Mouse (Mus musculus) stomach, embryonic 14.5 days (tissue): Measurements from ENCODE around the gene Pex11b. TPM values are rescaled to one million over a fixed set of nuclear protein-coding genes. Genes with fewer than 3 reads are reported as not detected.

Experiments
- ATAC-seq: fragments of 200-750 bp; cut with Nextera tagmentation; 2 replicates; pipeline ENCODE4 v1.8.0; 2017; ENCODE audit warnings: low read depth, moderate TSS enrichment; ENCODE audit not compliant: insufficient number of reproducible peaks, insufficient read depth, low FRiP score
- H3K27ac ChIP-seq: fragments of 300-500 bp; sonication (generic); 2 replicates; pipeline ENCODE4 v1.5.1; 2014; ENCODE audit warnings: mild to moderate bottlenecking, low read length, moderate library complexity, mixed read lengths
- H3K27me3 ChIP-seq: fragments of 300-500 bp; sonication (generic); 2 replicates; pipeline ENCODE4 v1.6.1; 2014; ENCODE audit warnings: low read length, control low read depth, mixed read lengths; ENCODE audit not compliant: control insufficient read depth, insufficient read depth
- H3K36me3 ChIP-seq: fragments of 300-500 bp; sonication (generic); 2 replicates; pipeline ENCODE4 v1.6.1; 2014; ENCODE audit warnings: mild to moderate bottlenecking, control low read depth, low read length, moderate library complexity, mixed read lengths; ENCODE audit not compliant: control insufficient read depth, insufficient read depth
- H3K4me1 ChIP-seq: fragments of 300-500 bp; sonication (generic); 2 replicates; pipeline ENCODE4 v1.6.1; 2014; ENCODE audit warnings: low read length, control low read depth, mixed read lengths; ENCODE audit not compliant: control insufficient read depth, insufficient read depth
- H3K4me2 ChIP-seq: fragments of 300-500 bp; sonication (generic); replicated peaks from 2 replicates; pipeline ENCODE4 v1.6.1; 2014; ENCODE audit warnings: low read depth, low read length, control low read depth
- H3K4me3 ChIP-seq: fragments of 300-500 bp; sonication (generic); 2 replicates; pipeline ENCODE4 v1.5.1; 2014; ENCODE audit warnings: low read depth, low read length, control low read depth
- H3K9ac ChIP-seq: fragments of 300-500 bp; sonication (generic); replicated peaks from 2 replicates; pipeline ENCODE4 v1.6.1; 2014; ENCODE audit warnings: low read depth, mild to moderate bottlenecking, control low read depth, low read length, moderate library complexity, mixed read lengths
- H3K9me3 ChIP-seq: fragments of 300-500 bp; sonication (generic); 2 replicates; pipeline ENCODE4 v1.6.1; 2016; ENCODE audit warnings: low read depth, low read length, control low read depth; ENCODE audit not compliant: control insufficient read depth
- WGBS: fragments of 180-500 bp; shearing (Covaris S2); extraction: QIAGEN DNeasy Blood & Tissue Kit; methylation state at CpG from one replicate; pipeline ENCODE4 v1.1.7; 2014; 5-methylcytosine and 5-hydroxymethylcytosine counted together
- polyA plus RNA-seq: library from polyadenylated mRNA; unstranded; fragments of >200 nt; fragmentation: Nextera tagmentation; extraction: Ambion mirVana; gene quantifications from 2 replicates; pipeline ENCODE4 v1.2.1, GENCODE M21; 2014

The Pex11b gene
- polyA plus RNA-seq, 1 experiment from 2014 or later = 45.4 TPM

DNA sequence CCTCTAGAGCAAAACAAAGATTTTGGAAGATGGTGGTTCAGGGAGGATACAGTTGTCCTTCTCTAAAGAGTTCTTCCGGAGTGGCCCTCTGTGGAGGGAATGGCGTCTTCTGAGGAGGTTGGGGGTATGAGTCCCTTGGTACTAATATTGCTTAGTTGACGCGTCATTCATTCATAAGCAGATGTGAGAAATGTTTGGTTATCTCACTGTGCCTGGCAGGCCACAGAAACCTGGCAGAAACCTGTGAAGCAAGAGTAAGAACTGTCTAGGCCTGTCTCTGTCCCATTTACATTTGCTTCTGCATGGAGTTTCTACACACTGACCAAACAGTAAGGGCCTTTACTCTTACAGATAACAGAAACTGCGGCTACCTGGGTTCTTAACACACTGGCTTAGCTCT, 36.3 kb downstream of the Pex11b start:
- Histone ChIP-seq H3K27me3 (no peaks in the 10 kb centered on the region), H3K4me1 (peaks cover 9% of the 10 kb centered on the region; the same call in 1 of the 2 replicates), H3K4me3 (no peak overlapping the region), H3K9ac (no peak overlapping the region), H3K4me2 (no peak overlapping the region), H3K27ac (no peak overlapping the region), H3K36me3 (no peaks in the 10 kb centered on the region), H3K9me3 (no peaks in the 10 kb centered on the region)
- WGBS = 89% methylated on average over 5 of the region's 5 CpGs
- ATAC-seq = no peak

DNA sequence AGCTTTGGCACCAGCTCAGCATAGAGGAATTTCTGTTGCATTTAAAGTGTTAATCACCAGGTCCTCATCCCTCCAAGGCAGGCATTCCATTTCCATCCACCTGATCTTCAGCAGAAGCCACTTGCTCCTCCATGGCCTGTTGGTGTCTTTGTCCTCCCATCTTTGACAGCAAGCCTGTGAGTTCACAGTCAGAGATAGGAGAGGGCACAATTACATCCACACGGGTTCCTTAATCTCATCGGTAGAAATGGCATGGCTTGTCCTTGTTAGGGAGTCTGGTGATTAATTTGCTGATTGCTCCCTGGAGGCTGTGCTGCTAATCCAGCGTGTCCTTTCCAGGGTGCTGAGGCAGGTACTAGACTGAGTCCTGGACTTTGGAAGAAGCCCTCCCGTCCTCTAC, 38.3 kb downstream of the Pex11b start:
- ATAC-seq = no peak
- H3K4me1 ChIP-seq = peaks cover 9% of the 10 kb centered on the region; the same call in 1 of the 2 replicates
- H3K27ac ChIP-seq = no peak overlapping the region
- WGBS = 68% methylated on average over 4 of the region's 4 CpGs
- H3K4me2 ChIP-seq = no peak overlapping the region
- no peak overlapping the region for H3K9ac ChIP-seq
- H3K4me3 ChIP-seq = no peak overlapping the region
- no peaks in the 10 kb centered on the region for H3K27me3 ChIP-seq
- no peaks in the 10 kb centered on the region for H3K9me3 ChIP-seq
- H3K36me3 ChIP-seq = no peaks in the 10 kb centered on the region

DNA sequence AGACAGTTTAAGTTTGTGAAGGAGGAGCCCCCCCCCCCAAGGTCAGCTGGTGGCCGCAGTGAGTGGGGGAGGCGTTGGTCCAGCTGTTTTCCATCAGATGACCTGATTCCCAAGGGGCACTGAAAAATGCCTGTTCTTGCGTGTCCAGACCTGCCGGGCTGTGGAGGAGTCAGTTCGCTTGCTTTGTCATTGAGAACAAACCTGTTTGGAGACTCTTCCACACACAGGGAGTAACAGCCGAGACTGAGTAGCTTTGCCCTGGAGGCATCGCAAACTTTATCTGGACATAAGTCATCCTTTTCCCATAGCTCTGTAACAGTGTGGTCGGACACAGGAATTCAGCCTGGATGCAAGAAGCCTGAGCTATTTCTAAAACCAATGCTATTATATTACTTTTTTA, 39.3 kb downstream of the Pex11b start:
- 24% methylated on average over 8 of the region's 8 CpGs for WGBS
- ATAC-seq = no peak
- H3K9me3 ChIP-seq = no peaks in the 10 kb centered on the region
- H3K27me3 ChIP-seq = no peaks in the 10 kb centered on the region
- no peak overlapping the region for H3K4me2 ChIP-seq
- H3K4me1 ChIP-seq = peaks cover 9% of the 10 kb centered on the region; the same call in 1 of the 2 replicates
- no peak overlapping the region for H3K9ac ChIP-seq
- H3K4me3 ChIP-seq = no peak overlapping the region
- H3K36me3 ChIP-seq = no peaks in the 10 kb centered on the region
- peak overlapping the region; percentile 52; the same call in 1 of the 2 replicates for H3K27ac ChIP-seq

- H3K4me3 ChIP-seq = no peak overlapping the region
- ATAC-seq = no peak
Measured at GRCm38 (mm10) chr3:96675171-96675570, 40.0 kb downstream of the Pex11b start.

DNA sequence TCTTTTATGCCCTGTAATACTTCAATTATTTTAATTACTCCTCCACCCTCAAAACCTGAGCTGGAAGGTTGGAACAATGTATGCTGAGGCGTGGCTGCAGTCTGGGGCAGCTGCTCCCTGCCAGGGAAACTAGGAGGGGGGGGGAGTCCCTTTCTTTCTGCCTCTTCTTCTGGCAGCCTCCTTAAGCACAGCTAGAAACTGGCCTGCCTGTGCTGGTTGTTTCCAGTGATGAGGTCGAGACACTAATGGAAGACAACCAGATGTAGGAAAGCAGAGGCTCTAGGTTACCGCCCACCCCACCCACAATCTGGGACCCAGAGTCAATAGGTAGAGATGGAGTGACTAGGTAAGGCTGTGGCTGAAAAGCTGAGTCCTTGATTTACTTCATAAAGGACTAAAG, 40.5 kb downstream of the Pex11b start:
- no peak overlapping the region for H3K4me2 ChIP-seq
- ATAC-seq = no peak
- H3K4me1 ChIP-seq = 0 out of 2 replicates have a peak, but pooled peaks cover 4% of the 10 kb centered on the region
- H3K9ac ChIP-seq = no peak overlapping the region
- no peaks in the 10 kb centered on the region for H3K27me3 ChIP-seq
- no peak overlapping the region; the same call in 1 of the 2 replicates for H3K27ac ChIP-seq
- WGBS = 46% methylated on average over 3 of the region's 3 CpGs
- no peaks in the 10 kb centered on the region for H3K36me3 ChIP-seq
- H3K4me3 ChIP-seq = no peak overlapping the region
- H3K9me3 ChIP-seq = no peaks in the 10 kb centered on the region

More at GRCm38 (mm10) chr3:96675171-96675570, 40.0 kb downstream of the Pex11b start:
- Histone ChIP-seq H3K9me3 (no peaks in the 10 kb centered on the region), H3K4me1 (peaks cover 9% of the 10 kb centered on the region; the same call in 1 of the 2 replicates), H3K36me3 (no peaks in the 10 kb centered on the region), H3K9ac (no peak overlapping the region), H3K4me2 (no peak overlapping the region), H3K27ac (no peak overlapping the region; the same call in 1 of the 2 replicates), H3K27me3 (no peaks in the 10 kb centered on the region)
- WGBS = 85% methylated on average over 3 of the region's 3 CpGs

- no peaks in the 10 kb centered on the region for H3K36me3 ChIP-seq
- ATAC-seq = no peak
- H3K9me3 ChIP-seq = no peaks in the 10 kb centered on the region
- H3K27me3 ChIP-seq = no peaks in the 10 kb centered on the region
- H3K4me1 ChIP-seq = 0 out of 2 replicates have a peak, but pooled peaks cover 4% of the 10 kb centered on the region
- no peak overlapping the region for H3K4me3 ChIP-seq
- peak overlapping the region; percentile 21; the same call in 1 of the 2 replicates for H3K27ac ChIP-seq
- WGBS = 68% methylated on average over 7 of the region's 7 CpGs
- H3K9ac ChIP-seq = no peak overlapping the region
- no peak overlapping the region for H3K4me2 ChIP-seq
Measured at GRCm38 (mm10) chr3:96678456-96678855, 43.3 kb downstream of the Pex11b start.

DNA sequence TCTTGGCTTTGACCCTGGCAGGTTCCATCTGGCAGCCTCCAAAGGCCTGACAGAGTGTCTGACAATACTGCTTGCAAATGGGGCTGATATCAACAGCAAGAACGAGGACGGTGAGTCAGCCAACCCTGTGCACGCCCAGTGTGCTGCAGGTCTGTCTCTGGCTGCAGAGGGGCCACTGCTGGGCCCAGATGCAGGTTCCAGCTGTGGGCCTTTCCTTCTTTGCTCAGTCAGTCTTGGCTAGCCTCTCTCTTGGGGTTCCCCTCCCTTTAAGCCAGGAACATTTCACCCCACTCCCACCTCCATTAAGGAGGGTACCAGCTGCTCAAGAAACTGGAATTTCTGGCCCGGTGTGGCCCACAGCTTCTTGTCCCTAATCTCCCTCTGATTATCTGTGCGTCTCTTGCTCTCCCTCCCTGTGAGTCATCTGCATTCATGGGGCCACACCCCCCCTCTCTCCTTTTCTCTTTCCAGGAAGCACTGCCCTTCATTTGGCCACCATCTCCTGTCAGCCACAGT, 44.0 kb downstream of the Pex11b start:
- Histone ChIP-seq H3K27me3 (no peaks in the 10 kb centered on the region), H3K4me3 (no peak overlapping the region), H3K4me2 (no peak overlapping the region), H3K4me1 (0 out of 2 replicates have a peak, but pooled peaks cover 4% of the 10 kb centered on the region), H3K27ac (peak overlapping the region; percentile 21; the same call in 1 of the 2 replicates), H3K36me3 (no peaks in the 10 kb centered on the region), H3K9me3 (no peaks in the 10 kb centered on the region), H3K9ac (peak overlapping the region; percentile 10; the same call in 1 of the 2 replicates)
- 23% methylated on average over 5 of the region's 5 CpGs for WGBS
- ATAC-seq = peak; percentile 19; the same call in 1 of the 2 replicates

GRCm38 (mm10) chr3:96680269-96680956, 45.2 kb downstream of the Pex11b start:
- H3K27ac ChIP-seq = no peak overlapping the region
- no peak overlapping the region for H3K4me3 ChIP-seq
- no peak overlapping the region for H3K9ac ChIP-seq
- H3K4me1 ChIP-seq = no peaks in the 10 kb centered on the region
- no peaks in the 10 kb centered on the region for H3K36me3 ChIP-seq
- H3K9me3 ChIP-seq = no peaks in the 10 kb centered on the region
- no peak overlapping the region for H3K4me2 ChIP-seq
- no peak for ATAC-seq
- no peaks in the 10 kb centered on the region for H3K27me3 ChIP-seq
- 29% methylated on average over 12 of the region's 12 CpGs for WGBS
